Mouse (Mus musculus): ENCODE results near the gene Vapb. TPM values are rescaled to one million over a fixed set of nuclear protein-coding genes. Genes with fewer than 3 reads are reported as not detected.

Vapb gene
- total RNA-seq, 2 experiments from 2014 or later, result 92.8 to 94.2 TPM

Small RNA genes within 50 kb of the gene (microRNA-seq; reads per million reads assigned to microRNA genes)
- gene Mir6340, result 0 reads per million in 2 experiments

Other genes starting within 250 kb of the Vapb start
- gene 1700021F07Rik, start 214.9 kb upstream of the Vapb start, total RNA-seq (2021), result not detected
- gene Ankrd60, start 159.1 kb upstream of the Vapb start, total RNA-seq (2021), result not detected
- gene Rab22a, start 77.8 kb upstream of the Vapb start, total RNA-seq (2021), result 10 to 100 TPM; 26.7 to 27.0 TPM
- gene 1700010B08Rik, start 18.1 kb upstream of the Vapb start, total RNA-seq (2021), result not detected

All from heart, postnatal 4 days (tissue).